Mouse (Mus musculus) neural tube, embryonic 11.5 days (tissue): ENCODE results near the gene Add2. TPM values are rescaled to one million over a fixed set of nuclear protein-coding genes. Genes with fewer than 3 reads are reported as not detected.

ENCODE experiments used
- ATAC-seq: fragments of 200-750 bp; cut with Nextera tagmentation; 2 replicates; pipeline ENCODE4 v1.8.0; 2017; ENCODE audit warnings: moderate number of reproducible peaks, mild to moderate bottlenecking, moderate TSS enrichment, moderate library complexity; ENCODE audit not compliant: insufficient read depth, low FRiP score, low TSS enrichment
- DNase-seq: peaks from one replicate; pipeline ENCODE4 v3.0.0-alpha.2; 2015; ENCODE audit warnings: low spot score
- H3K27ac ChIP-seq: fragments of 300-500 bp; sonication (generic); 2 replicates; pipeline ENCODE4 v1.5.1; 2014; ENCODE audit warnings: low read depth, mild to moderate bottlenecking, low read length
- H3K27me3 ChIP-seq: fragments of 300-500 bp; sonication (generic); 2 replicates; pipeline ENCODE4 v1.6.1; 2014; ENCODE audit warnings: mild to moderate bottlenecking, low read length, mixed read lengths; ENCODE audit not compliant: control insufficient read depth, insufficient read depth
- H3K36me3 ChIP-seq: fragments of 300-500 bp; sonication (generic); 2 replicates; pipeline ENCODE4 v1.6.1; 2014; ENCODE audit warnings: mild to moderate bottlenecking, low read length, moderate library complexity, mixed read lengths; ENCODE audit not compliant: control insufficient read depth, insufficient read depth
- H3K4me1 ChIP-seq: fragments of 300-500 bp; sonication (generic); 2 replicates; pipeline ENCODE4 v1.6.1; 2014; ENCODE audit warnings: low read length, mixed read lengths; ENCODE audit not compliant: control insufficient read depth, insufficient read depth
- H3K4me2 ChIP-seq: fragments of 300-500 bp; sonication (generic); 2 replicates; pipeline ENCODE4 v1.6.1; 2014; ENCODE audit warnings: low read depth, mild to moderate bottlenecking, moderate library complexity
- H3K4me3 ChIP-seq: fragments of 300-500 bp; sonication (generic); 2 replicates; pipeline ENCODE4 v1.5.1; 2014; ENCODE audit warnings: low read depth, low read length
- H3K9ac ChIP-seq: fragments of 300-500 bp; sonication (generic); 2 replicates; pipeline ENCODE4 v1.6.1; 2014; ENCODE audit warnings: mild to moderate bottlenecking, low read length
- H3K9me3 ChIP-seq: fragments of 300-500 bp; sonication (generic); 2 replicates; pipeline ENCODE4 v1.6.1; 2016; ENCODE audit warnings: low read length; ENCODE audit not compliant: control insufficient read depth
- WGBS: fragments of 180-500 bp; shearing (Covaris S2); extraction: QIAGEN DNeasy Blood & Tissue Kit; methylation state at CpG from one replicate; pipeline ENCODE4 v1.1.7; 2014; 5-methylcytosine and 5-hydroxymethylcytosine counted together
- polyA plus RNA-seq: library from polyadenylated mRNA; unstranded; fragments of >200 nt; fragmentation: Nextera tagmentation; extraction: Ambion mirVana; gene quantifications from 2 replicates; pipeline ENCODE4 v1.2.1, GENCODE M21; 2014

The Add2 gene
- polyA plus RNA-seq, 1 experiment from 2014 or later, result 67.0 TPM

GRCm38 (mm10) chr6:86066727-86067126, 38.2 kb downstream of the Add2 start:
- no peak overlapping the region for H3K4me2 ChIP-seq

GRCm38 (mm10) chr6:86067145-86067544, 38.7 kb downstream of the Add2 start:
- Histone ChIP-seq H3K9me3 (no peaks in the 10 kb centered on the region), H3K4me1 (peaks cover 15% of the 10 kb centered on the region), H3K27ac (no peak overlapping the region), H3K4me2 (no peak overlapping the region), H3K9ac (no peak overlapping the region), H3K4me3 (no peak overlapping the region), H3K27me3 (no peaks in the 10 kb centered on the region), H3K36me3 (no peaks in the 10 kb centered on the region)
- no peak for ATAC-seq
- 70% methylated on average over 5 of the region's 5 CpGs for WGBS
- no peak for DNase-seq

More at GRCm38 (mm10) chr6:86066727-86067126, 38.2 kb downstream of the Add2 start:
- DNase-seq (no peak), ATAC-seq (no peak)
- Histone ChIP-seq H3K9me3 (no peaks in the 10 kb centered on the region), H3K36me3 (no peaks in the 10 kb centered on the region), H3K4me3 (no peak overlapping the region), H3K27ac (no peak overlapping the region), H3K27me3 (no peaks in the 10 kb centered on the region), H3K4me1 (peaks cover 16% of the 10 kb centered on the region), H3K9ac (no peak overlapping the region)
- WGBS, result 92% methylated on average over 6 of the region's 6 CpGs

- Histone ChIP-seq H3K4me2 (no peak overlapping the region), H3K27ac (no peak overlapping the region), H3K9ac (no peak overlapping the region), H3K36me3 (no peaks in the 10 kb centered on the region), H3K27me3 (no peaks in the 10 kb centered on the region), H3K4me1 (peaks cover 10% of the 10 kb centered on the region), H3K9me3 (no peaks in the 10 kb centered on the region), H3K4me3 (no peak overlapping the region)
- ATAC-seq (no peak), DNase-seq (no peak)
- WGBS, result 79% methylated on average over 5 of the region's 5 CpGs
Observed at GRCm38 (mm10) chr6:86069009-86069408, 40.5 kb downstream of the Add2 start.

- ATAC-seq, result no peak
- WGBS, result 90% methylated on average over 3 of the region's 3 CpGs
- no peak overlapping the region for H3K27ac ChIP-seq
Observed at GRCm38 (mm10) chr6:86069856-86070255, 41.4 kb downstream of the Add2 start.

GRCm38 (mm10) chr6:86070277-86070676, 41.8 kb downstream of the Add2 start:
- no peak overlapping the region for H3K4me2 ChIP-seq
- H3K9ac ChIP-seq, result no peak overlapping the region
- H3K4me1 ChIP-seq, result peaks cover 6% of the 10 kb centered on the region
- no peak for ATAC-seq
- no peaks in the 10 kb centered on the region for H3K27me3 ChIP-seq
- no peak overlapping the region for H3K4me3 ChIP-seq
- H3K9me3 ChIP-seq, result no peaks in the 10 kb centered on the region
- no peaks in the 10 kb centered on the region for H3K36me3 ChIP-seq
- DNase-seq, result no peak
- WGBS, result 91% methylated on average over 7 of the region's 7 CpGs
- H3K27ac ChIP-seq, result no peak overlapping the region

More at GRCm38 (mm10) chr6:86069856-86070255, 41.4 kb downstream of the Add2 start:
- DNase-seq, result no peak
- Histone ChIP-seq H3K36me3 (no peaks in the 10 kb centered on the region), H3K4me1 (peaks cover 10% of the 10 kb centered on the region), H3K9me3 (no peaks in the 10 kb centered on the region), H3K4me2 (no peak overlapping the region), H3K27me3 (no peaks in the 10 kb centered on the region), H3K4me3 (no peak overlapping the region), H3K9ac (no peak overlapping the region)

- ATAC-seq (no peak), DNase-seq (no peak)
- no peaks in the 10 kb centered on the region for H3K27me3 ChIP-seq
- 84% methylated on average over 3 of the region's 3 CpGs for WGBS
- no peak overlapping the region for H3K27ac ChIP-seq
- H3K9me3 ChIP-seq, result no peaks in the 10 kb centered on the region
- no peaks in the 10 kb centered on the region; the same call in 1 of the 2 replicates for H3K4me1 ChIP-seq
- no peak overlapping the region for H3K9ac ChIP-seq
- H3K36me3 ChIP-seq, result no peaks in the 10 kb centered on the region
- H3K4me3 ChIP-seq, result no peak overlapping the region
- H3K4me2 ChIP-seq, result no peak overlapping the region
Observed at GRCm38 (mm10) chr6:86073882-86074281, 45.4 kb downstream of the Add2 start.

GRCm38 (mm10) chr6:86074538-86075204, 46.2 kb downstream of the Add2 start:
- ATAC-seq (no peak), DNase-seq (no peak)
- no peak overlapping the region for H3K9ac ChIP-seq
- H3K4me1 ChIP-seq, result no peaks in the 10 kb centered on the region; the same call in 1 of the 2 replicates
- H3K4me2 ChIP-seq, result no peak overlapping the region
- no peak overlapping the region for H3K4me3 ChIP-seq
- no peaks in the 10 kb centered on the region for H3K9me3 ChIP-seq
- H3K27me3 ChIP-seq, result no peaks in the 10 kb centered on the region
- no peak overlapping the region for H3K27ac ChIP-seq
- no peaks in the 10 kb centered on the region for H3K36me3 ChIP-seq
- 81% methylated on average over 8 of the region's 8 CpGs for WGBS

GRCm38 (mm10) chr6:86076525-86076924, 48.0 kb downstream of the Add2 start:
- H3K4me1 ChIP-seq, result no peaks in the 10 kb centered on the region; the same call in 1 of the 2 replicates
- DNase-seq, result no peak
- H3K36me3 ChIP-seq, result no peaks in the 10 kb centered on the region
- H3K27me3 ChIP-seq, result no peaks in the 10 kb centered on the region
- no peak for ATAC-seq
- H3K9me3 ChIP-seq, result no peaks in the 10 kb centered on the region
- 91% methylated on average over 2 of the region's 2 CpGs for WGBS
- H3K9ac ChIP-seq, result no peak overlapping the region
- H3K27ac ChIP-seq, result no peak overlapping the region
- H3K4me2 ChIP-seq, result no peak overlapping the region
- no peak overlapping the region for H3K4me3 ChIP-seq

GRCm38 (mm10) chr6:86077880-86078279, 49.4 kb downstream of the Add2 start:
- ATAC-seq (no peak), DNase-seq (no peak)
- Histone ChIP-seq H3K4me1 (no peaks in the 10 kb centered on the region; the same call in 1 of the 2 replicates), H3K27me3 (no peaks in the 10 kb centered on the region), H3K4me2 (no peak overlapping the region), H3K27ac (peak overlapping the region; percentile 30; the same call in 1 of the 2 replicates), H3K9me3 (no peaks in the 10 kb centered on the region), H3K36me3 (no peaks in the 10 kb centered on the region), H3K4me3 (no peak overlapping the region), H3K9ac (no peak overlapping the region)
- WGBS, result 81% methylated on average over 5 of the region's 5 CpGs
